Mouse (Mus musculus): ENCODE measurements at regions not wholly inside any gene's neighbourhood (a gene's known extent, or its start where the extent isn't known, plus 50 kb on each side); places are given as distances from the start of the nearest gene placed in this dataset.
"Not testable (repeated sequence)": the region's sequence is repeated elsewhere in the genome, so short reads cannot be mapped to it uniquely, and the experiment has no call there.

DNA sequence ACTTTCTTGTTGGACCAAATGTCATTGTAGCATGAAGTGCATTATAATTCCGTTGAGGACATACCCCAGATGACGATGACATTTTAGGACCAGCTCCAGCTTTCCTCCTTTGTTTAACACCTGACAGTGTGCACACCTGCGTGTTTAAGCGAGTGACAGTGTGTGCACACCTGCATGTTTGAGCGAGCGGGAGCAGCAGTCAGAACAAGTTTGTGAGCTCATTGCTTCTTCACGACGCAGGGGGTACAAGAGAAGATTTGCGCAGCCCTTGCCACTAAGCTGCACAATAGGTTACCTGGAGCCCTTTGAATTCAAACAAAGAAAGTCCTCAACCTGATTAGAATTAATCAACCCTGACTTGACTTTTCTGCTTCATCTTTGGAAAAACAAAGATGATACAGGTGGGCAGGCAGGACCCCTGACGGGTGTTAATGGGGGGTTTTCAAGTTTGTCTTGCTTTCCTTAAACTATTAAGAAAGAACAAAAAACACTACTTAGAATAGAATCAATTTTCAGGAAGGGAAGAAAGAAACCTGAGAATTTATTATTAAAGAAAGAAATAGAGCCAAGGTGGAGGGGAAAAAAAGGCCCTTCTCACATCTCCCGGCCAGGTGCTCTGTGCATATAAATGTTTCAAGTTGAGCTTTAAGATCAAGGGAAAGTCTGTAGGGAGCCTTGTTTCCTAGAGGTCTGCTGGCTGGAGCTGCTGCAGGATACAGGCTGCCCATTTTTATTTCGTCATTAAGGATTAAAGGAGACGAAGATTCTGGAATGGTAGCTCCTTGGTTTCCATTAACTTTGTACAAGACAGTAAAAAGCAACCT is 144.8 kb upstream of the Ttc29 start:
- DNase-seq (ENCODE audit: low spot score): no peak

DNA sequence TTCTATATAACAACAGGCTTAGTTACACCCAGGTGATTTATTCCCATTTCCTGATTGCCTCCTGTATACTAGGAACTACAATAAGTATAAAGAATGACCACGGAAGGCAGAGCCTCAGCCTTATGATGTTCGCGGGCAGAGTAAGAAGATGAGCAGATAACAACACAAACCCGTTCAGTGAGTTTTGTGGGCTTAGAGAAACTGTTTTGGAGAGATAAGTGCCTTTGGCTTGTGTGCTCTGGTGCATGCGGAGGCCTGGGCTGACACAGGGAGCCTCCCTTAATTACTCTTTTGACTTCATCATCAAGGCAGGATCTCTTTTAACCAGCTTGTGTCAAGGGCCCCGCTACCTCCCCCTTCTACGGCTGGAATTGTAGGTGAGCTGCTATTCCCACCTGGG is 139.3 kb upstream of the Ttc29 start:
- no peak for DNase-seq (ENCODE audit: low spot score)

DNA sequence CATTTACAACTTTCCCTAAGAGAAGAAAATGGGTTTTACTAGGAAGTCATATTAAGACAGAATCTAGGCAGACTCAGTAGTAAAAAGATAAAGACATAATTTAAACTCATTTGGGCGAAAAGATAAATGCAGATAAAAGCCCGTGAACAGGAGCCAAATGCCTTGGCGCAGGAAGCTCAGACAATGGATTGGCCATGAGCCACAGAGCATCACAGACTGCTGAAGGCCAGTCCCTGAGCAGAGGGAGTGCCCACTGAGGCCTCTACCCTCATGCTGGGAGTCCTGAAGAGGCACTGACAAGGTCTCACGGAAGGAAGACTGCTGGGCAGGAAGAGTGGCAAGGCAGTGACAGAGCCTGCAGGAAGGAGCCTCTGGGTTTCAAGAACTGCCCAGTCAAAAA is 136.0 kb upstream of the Ttc29 start:
- DNase-seq (ENCODE audit: low spot score): no peak

DNA sequence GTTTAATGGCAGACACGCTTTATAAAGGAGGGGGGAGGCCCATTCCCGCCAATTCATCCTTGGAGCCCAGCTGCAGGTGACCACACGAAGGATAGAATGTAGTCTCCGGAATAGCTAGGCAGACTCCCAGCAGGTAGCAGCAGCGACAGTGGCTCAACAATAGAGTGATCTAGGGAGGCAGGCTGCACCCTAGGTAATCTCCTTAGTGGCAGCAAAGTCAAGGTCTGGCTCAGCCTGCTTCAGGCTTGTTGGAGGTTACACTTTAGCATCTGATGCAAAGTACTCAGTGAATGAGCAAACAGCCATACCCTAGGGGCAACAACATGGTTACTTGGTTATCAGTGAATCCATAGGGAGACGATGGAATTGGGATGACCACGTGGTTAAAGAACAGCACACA is 131.7 kb upstream of the Ttc29 start:
- not testable (repeated sequence) for DNase-seq (ENCODE audit: low spot score)

DNA sequence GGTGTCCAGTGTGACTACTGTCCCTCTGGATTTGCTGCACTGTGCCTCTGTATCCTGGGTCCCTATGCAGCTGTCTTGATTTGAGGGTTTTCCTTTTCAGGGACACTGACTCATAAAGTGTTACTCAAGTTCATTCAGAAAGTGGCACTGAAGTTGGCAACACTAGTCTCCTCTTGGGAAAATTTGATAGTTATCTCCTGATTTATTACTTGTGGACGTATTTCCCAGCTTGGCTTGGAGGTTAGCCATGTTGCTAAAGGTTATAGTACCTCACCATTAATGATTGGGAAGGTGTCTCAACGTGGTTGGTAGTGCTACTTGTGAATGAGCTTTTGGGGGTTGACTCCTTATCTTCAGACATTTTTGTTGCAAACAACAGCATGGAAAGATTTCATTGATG is 130.1 kb upstream of the Ttc29 start:
- no peak for DNase-seq (ENCODE audit: low spot score)

DNA sequence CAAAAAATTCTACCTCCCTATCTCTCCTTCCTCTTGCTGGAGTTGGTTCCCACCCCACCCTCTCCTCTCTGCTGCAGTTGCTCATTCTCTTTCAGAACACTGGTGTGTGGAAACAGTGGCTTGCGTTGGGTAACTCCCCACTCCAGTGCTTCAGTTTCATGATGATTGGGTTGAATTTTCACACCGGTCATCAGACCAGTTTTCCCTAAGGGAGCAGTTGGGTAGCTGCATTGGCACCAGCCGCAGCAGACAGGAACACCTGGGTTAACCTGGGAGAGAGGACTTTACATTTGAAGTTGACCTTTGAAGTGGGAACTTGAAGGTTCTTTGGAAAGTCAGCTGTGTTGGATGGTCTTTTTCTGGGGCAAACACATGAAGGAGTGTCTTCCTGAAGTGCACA is 126.7 kb upstream of the Ttc29 start:
- no peak for DNase-seq (ENCODE audit: low spot score)

DNA sequence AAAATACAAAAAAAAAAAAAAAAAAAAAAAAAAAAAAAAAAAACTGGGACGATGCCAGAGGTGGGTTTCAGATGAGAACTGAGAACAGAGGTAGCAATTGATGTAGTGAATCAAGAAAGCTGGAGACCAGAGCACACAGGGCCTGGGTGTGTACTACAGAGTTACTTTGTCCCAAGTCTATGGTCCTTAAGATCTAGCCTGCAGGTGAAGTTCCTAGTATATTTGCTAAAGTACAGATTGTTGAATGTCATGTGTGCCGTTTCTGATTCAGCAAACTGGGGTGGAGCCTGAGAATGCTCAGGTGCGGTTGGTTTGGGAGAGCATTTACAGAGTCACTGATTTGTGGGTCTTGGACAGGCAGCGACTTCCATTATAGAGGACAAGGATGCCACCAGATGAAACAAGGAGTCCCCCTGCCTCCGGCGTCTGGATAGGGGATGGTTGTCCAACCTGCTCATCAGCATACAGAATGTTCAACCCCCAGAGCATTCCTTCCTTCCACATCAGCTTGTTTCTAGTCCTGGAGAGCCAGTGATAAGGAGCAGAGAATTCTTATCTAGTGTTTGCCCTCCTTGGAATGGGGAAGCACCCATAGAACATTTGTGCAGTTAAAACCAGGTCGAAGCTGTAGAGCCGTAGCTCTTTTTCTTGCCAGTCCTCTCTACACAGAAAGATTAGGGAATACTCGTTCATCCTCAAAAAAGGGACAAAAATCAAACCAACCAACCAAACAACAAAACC is 122.5 kb upstream of the Ttc29 start:
- no peak for DNase-seq (ENCODE audit: low spot score)

DNA sequence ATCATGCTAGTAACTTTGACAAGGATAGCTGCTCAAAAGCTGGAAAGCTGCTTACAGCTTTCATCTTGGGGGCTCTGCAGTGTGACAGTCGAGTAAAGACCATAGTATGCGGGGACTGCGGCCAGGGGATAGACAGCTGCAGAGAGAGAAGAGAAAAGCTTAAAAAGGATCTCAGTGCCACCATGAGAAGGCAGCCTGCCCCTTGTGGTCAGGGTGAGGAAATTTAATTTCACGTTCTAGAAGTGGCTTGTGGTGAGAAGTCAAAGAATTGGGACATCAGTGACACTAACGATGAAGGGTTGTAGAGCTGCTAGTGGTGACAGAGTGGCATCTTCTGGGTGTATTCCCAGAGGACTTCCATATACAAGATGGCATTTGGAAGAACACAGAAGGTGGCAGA is 116.7 kb upstream of the Ttc29 start:
- DNase-seq (ENCODE audit: low spot score): no peak

DNA sequence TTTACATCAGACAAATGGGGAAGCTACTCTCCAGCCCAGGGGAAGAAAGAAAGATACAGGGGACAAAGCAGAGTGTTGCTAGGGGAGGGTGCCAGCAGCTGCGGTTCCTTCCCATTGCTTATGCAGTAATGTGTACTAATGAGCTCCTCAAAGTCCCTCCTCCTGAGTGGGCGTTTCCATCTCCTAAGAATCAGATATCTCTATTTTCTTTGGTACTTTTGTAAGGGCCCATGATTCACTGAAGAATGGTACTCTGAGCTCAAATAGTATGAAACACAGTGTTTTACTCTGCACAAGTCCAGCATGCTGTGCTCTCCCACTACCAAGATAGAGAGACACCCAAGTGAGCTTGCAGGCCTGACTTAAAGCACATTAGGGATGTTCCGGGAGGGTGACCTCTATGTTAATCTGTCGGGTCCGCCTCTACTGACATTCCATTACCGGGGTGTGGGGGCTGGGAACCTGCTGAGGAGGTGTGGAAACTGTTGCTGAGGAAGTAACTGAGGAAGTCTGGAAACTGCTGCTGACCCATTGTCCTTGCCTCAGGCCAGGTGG is 114.8 kb upstream of the Ttc29 start:
- DNase-seq (ENCODE audit: low spot score): no peak

DNA sequence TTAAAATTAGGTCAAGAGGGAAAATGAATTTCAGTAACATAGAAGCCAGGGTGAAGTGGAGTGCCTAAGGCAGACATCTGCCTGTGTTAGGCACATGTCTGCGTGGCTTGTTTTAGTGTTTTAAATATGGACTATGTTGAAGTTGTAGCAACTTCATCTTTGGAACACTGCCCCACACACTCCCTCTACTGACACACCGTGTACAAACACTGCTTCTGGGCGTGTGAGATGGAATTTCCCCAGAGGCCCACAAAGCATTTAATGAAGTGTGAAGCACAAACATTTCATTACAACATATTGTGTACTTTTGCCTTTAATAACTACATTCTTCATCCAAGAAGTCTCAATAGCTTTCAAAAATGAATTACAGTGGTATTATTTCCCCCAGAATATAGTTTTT is 114.0 kb upstream of the Ttc29 start:
- DNase-seq (ENCODE audit: low spot score): no peak

DNA sequence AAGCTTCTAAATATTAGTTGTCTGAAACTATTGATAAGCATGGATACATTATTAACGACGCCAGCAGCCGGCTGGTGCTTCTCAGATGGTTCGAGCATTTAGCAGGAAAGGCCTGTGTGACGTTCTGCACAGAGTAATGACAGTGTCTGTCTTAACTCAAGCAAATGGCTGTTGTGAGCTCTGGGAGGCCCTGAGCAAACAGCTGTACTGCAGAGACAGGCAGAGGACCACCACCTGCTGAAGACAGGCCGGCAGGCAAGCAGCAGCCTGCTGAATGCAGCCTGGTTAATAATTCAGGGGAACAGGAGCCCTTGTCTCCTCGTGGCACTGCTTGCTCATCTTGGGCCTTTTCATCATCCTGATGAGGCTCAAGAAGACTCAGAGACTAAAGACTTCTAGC is 105.8 kb upstream of the Ttc29 start:
- DNase-seq (ENCODE audit: low spot score): no peak

DNA sequence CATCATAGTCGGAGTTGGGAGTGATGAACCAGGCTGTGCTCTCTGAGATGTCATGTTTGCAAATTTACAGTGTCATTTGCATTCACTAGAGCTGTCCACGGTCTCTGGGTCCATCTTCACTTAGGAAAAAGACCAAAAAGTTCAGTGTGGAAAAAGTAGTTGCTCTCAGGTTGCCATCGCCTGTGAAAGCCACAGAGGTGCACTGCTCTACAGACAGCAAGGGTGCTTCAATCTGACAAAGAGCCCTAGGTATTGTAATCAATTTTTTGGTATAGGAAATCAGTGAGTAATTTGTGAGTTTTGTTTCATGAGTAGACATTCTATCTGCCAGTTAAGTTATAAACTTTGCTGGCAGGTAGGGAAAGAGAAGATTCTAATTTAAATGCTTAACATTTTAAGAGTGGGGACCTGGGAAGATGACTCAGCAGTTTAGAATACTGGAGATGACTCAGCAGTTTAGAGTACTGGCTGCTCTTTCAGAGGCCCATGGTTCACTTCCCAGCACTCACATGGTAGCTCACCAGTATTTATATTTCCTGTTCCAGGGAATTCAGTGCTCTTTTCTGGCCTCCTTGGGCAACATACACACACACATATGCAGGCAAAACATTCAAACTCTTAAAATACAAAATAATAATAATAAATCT is 103.0 kb upstream of the Ttc29 start:
- DNase-seq (ENCODE audit: low spot score): no peak

DNA sequence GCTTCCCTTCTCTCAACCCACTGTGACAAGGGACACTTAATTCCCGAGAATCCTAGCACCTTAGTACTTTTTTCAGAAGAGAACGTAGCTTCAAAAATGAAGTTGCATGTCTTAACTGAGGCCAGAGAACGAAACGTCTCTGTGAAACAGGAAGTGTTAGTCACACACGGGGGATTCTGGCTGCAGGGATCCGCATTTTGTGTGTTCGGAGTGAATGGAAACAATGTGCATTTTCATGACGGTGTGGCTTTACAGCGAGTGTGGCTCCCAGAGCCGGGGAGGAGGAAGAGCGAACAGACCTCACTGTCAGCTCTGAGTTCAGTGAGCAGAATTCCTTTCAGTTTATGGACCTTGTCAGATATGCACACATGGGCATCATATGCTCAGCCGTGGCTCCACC is 100.0 kb upstream of the Ttc29 start:
- DNase-seq (ENCODE audit: low spot score): no peak

DNA sequence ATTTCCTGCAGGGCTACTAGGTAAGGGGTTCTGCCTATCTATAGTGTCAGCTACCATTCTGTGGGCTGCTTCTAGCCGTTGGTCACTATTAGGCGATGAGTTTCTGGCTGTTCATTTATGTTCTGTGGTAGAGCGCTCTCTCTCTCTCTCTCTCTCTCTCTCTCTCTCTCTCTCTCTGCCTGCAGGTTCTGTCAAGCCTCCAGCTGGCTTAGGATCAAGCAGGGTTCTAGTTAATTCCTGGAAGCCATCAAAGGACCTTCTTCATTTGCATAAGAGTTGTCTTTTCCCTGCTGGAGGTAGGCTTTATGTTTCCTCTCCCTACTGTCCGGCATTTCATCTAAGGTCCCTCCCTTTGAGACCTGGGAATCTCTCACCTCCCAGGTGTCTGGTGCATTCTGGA is 98.6 kb upstream of the Ttc29 start:
- no peak for DNase-seq (ENCODE audit: low spot score)

DNA sequence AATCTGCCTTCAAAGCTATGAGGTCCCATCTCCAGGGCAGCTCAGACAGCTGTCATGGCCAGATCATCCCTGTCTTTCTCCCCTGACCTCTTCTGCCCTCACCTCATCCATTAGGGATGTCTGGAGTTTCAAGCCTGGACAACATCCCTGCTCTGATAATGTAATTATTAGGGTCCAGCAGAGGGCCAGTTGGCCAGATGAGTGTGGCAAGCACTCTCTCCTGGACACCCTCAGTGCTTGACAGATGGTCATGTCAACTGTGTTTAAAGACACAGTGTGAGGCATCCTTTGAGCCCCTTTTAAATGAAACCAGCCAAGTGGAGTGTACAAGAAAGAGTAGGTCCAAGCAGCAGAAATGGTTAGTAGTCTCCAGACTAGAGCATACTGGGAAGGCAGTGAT is 95.9 kb upstream of the Ttc29 start:
- no peak for DNase-seq (ENCODE audit: low spot score)

DNA sequence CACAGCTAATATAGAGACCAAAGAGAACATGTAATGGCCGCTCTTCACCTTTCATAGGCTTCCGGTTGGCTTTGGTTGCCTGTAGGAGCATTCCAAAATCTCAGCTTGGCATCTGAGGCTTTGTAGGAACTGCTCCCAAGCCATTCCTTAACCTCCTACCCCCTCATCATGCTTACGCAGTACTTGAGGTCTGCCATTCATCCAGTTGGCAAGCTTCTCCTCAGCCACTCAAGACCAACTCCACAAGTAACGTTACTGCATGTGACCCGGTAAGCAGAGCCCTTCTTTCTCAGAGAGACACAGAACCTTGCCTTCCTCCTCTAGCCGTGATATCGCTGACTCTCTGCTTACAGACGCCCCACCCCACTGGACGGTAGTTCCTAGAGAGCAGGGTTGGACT is 94.6 kb upstream of the Ttc29 start:
- no peak for DNase-seq (ENCODE audit: low spot score)

DNA sequence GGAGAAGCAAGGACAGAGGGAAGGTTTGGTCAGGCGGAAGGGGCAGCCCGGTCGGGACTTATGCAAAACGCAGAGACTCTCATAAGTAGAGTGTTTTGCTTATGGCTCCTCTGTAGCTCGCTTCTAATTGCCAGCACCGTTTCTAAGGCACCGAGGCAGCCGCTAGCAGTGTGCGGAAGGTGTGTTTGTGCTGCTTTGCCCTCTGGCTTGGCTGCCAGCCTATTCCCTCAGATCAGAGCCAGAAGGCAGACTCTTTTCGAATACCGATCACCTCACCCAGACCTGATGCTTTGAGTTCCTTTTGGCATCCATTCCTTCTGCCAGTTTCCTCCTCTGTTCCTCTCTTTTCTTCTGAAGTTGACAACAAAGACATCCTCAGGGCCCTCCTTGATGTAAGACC is 93.4 kb upstream of the Ttc29 start:
- DNase-seq (ENCODE audit: low spot score): no peak

DNA sequence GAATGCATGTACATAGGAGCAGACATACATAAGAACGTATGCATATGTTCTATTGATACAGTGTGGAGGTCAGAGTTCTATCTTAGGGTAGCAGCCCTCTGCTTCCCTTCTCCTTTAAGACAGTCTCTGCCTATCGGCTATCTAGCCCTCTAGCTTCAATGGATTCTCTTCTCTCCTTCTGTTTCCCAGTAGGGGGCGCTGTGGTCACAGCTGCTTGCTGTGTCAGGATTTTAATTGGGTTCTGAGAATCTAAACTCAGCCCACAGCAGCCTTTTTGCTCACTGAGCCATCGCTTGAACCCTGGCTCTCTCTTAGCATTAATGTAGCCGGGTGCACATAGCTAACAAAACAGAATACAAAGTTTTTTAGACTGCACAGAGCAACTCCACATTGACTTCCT is 88.8 kb upstream of the Ttc29 start:
- no peak for DNase-seq (ENCODE audit: low spot score)

DNA sequence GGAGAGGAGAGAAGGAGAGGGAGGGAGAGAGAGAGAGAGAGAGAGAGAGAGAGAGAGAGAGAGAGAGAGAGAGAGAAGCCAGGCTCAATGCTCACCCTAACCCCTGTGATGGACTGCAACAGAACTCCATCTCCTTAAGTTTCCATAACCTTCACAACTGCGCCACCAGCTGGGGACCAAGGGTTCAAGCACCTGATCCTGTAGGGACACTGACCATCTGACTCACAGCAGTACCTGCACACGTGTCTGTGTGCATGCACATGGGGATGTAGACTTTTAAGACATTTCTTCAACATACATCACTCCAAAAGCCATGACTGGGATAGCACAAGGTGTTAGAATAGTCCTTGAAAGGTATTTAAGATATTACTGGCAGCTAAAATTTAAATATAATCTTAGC is 85.2 kb upstream of the Ttc29 start:
- no peak for DNase-seq (ENCODE audit: low spot score)

DNA sequence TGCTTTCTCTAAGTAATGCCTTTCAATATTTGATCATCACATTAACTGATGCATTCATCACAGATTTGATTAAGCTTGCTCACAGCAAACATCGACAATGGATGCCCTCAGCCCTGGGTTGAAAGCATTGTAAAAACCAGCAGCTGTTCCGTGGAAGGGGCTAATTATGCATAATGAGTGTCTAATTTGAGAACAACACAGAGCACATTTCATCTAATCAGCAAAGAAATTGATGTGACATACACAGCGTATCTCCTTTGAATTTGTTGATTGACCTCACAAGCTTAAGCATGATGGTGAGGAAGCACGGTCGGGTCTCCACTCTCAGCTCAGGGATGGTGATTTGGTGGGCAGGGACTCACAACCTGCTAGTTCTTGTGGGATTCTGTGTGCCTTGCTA is 84.0 kb upstream of the Ttc29 start:
- no peak for DNase-seq (ENCODE audit: low spot score)

DNA sequence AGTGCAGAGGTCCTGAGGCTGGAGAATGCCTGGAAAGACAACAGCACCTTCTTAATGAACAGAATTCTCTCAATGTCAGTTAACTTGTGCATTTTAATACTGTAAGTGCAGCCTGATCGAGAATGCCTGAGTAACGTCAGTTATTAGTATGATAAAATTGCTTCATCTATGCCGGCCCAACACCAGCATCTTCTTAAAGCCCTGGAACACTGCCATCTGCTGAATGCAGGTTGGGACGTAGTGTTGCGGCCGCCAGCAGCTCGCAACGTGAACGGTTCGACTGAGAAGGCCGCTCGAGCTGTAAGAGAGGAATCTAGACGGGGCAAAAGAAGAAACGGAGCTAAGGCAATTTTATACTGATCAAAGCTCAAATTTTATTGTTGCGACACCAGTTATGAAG is 73.6 kb upstream of the Ttc29 start:
- not testable (repeated sequence) for DNase-seq (ENCODE audit: low spot score)

DNA sequence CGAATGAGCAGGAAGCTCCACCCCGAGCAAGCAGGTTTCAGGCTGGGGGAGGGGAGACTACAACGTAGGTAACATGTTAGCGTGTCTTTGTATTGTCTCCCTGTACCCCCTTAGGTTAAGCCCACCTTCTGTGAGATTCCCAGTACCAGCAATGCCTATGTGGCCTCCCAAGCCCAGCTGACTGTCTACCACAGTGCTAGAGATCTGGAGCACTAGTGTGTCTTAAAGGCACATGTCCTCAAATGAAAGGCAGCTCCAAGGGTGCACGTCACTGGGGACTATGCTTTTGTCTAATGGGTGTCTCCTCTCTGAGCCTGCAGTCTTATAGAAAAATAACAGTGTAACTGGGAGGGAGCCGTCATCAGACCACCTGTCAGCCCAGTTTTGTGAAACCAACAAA is 65.9 kb upstream of the Ttc29 start:
- no peak for DNase-seq (ENCODE audit: low spot score)

DNA sequence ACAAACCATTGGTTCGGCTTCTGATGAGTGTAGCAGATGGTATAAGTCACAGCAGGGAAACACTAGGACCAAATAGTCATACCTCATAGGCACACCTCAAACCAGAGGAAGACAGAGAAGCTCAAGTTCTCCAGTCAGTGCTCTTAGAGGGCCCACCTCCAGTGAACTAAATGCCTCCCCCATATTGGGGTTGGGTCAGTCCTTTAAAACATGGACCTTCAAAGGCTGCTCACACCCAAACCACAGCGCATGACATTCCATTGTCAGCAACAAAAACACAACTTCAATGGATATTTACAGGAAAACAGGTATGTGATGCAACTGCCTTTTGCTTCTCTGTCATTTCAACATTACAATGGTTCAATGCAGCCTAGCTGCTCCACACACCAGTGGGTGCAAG is 65.1 kb upstream of the Ttc29 start:
- no peak for DNase-seq (ENCODE audit: low spot score)

Data from spleen, adult 12 weeks (tissue).